Mouse (Mus musculus): ENCODE measurements around the gene Sprr2h. TPM values are rescaled to one million over a fixed set of nuclear protein-coding genes. Genes with fewer than 3 reads are reported as not detected.

Gene Sprr2h
- not detected for total RNA-seq (2021)

DNA sequence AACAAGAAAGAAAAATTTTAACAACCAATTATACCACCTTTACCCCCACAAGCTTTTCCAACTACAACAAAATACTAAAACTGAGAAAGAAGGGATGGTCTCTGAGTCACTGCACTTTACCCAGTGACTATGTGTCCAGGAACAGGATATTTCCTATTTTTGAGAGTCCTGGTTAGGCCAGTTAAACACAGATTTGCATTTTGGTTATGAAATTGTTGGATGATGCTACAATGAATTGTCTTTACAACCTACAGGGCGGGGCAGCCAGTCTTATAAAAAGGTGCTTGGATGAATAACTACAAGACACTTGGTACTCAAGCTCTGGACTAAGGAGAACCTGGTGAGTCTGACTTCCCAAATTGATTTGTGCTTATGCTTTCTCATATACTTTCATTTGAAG is at the start of gene Sprr2h:
Sprr2h (plus strand) TSS at position 301 of the 400 bp plus-strand sequence.
- no peak for DNase-seq (ENCODE audit: extremely low spot score in 1 of 2, low spot score in 2 of 2)
- intact Hi-C loops (cut with DNase I): no loop called here

DNA sequence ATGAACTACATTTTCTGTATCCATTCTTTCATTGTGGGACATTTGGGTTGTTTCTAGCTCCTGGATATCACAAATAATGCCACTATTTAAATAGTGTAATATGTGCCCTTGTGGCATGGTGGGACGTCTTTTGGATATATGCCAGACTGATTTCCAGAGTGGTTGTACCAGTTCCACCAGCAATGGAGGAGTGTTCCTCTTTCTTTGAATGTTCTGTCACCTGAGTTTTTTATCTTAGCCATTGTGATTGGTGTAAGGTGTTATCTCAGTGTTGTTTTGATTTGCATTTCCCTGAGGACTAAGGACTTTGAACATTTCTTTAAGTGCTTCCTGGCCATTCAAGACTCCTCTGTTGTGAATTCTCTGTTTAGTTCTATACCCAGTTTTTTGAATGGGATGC is 49.2 kb upstream of the Sprr2h start:
- intact Hi-C loops (cut with DNase I): no loop called here

DNA sequence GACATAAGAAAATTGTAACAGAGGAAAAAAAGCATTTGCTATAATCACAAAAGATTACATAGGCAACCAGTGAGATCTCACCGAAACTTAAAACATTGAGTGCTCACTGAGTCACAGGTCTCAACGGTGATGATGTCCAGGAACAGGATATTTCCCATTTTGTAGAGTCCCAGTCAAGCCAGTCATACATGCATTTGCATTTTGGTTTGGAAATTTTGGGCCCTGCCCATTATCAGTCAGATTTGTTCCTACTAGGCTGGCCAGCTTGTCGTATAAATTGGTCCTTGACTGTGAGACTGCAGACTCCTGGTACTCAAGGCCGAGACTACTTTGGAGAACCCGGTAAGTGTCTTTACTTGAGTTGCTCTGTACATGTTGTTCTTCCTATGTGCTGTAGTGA is 46.6 kb upstream of the Sprr2h start, which contains the start of gene Sprr2d:
Sprr2d (plus strand) TSS at position 301 of the 400 bp plus-strand sequence.
- no peak for DNase-seq (ENCODE audit: extremely low spot score in 1 of 2, low spot score in 2 of 2)
- intact Hi-C loops (cut with DNase I): no loop called here

More for the DNA sequence above, 49.2 kb upstream of the Sprr2h start:
- DNase-seq (ENCODE audit: extremely low spot score in 1 of 2, low spot score in 2 of 2): no peak

DNA sequence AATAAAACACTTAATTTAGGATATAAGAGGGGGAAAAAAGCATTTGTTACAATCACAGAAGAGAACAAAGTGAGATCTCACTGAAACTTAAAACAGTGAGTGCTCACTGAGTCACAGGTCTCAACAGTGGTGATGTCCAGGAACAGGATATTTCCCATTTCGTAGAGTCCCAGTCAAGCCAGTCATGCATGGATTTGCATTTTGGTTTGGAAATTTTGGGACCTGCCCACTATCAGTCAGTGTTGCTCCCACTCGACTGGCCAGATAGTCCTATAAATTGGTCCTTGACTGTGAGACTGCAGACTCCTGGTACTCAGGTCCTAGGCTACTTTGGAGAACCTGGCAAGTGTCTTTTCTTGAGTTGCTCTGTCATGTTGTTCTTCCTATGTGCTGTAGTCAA is 33.6 kb upstream of the Sprr2h start, which contains the start of gene Sprr2e:
Sprr2e (plus strand) TSS at position 301 of the 400 bp plus-strand sequence.
- DNase-seq (ENCODE audit: extremely low spot score in 1 of 2, low spot score in 2 of 2): no peak
- intact Hi-C loops (cut with DNase I): no loop called here

DNA sequence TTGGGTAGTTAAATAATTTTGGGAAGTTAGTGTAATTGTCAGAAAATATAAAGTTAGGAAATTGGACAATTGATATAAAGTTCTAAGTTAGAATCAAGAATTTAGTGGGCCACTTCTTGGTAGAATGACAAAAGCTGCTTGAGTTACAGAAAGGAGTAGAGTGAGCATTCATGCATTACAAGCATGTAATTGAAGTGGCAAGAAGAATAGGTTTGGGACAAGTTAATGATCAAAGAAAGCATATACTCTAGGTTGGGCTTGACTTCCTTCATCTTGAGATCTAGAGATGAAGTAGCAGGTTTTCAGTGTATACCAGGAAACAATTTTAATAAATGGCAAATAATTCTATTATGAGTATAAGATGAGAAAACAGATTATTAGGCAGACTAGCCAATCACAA is 23.9 kb upstream of the Sprr2h start:
- no peak for DNase-seq (ENCODE audit: extremely low spot score in 1 of 2, low spot score in 2 of 2)
- intact Hi-C loops (cut with DNase I): no loop called here

DNA sequence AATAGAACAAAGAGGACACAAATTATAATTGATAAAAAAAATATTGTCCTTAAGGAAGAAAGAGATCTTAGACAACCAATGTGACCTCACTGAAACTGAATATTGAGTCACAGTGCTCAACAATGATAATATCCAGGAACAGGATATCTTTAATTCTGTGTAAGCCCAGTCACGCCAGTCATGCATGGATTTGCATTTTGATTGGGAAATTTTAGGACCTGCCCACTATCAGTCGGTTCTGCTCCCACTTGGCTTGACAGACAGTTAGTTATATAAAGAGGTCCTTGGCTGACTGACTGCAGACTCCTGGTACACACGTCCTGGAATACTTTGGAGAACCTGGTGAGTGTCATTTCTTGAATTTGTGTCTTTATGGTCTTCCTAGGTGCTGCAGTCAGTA is 20.6 kb upstream of the Sprr2h start, which contains the start of gene Sprr2f:
Sprr2f (plus strand) TSS at position 301 of the 400 bp plus-strand sequence.
- intact Hi-C loops (cut with DNase I): no loop called here
- DNase-seq (ENCODE audit: extremely low spot score in 1 of 2, low spot score in 2 of 2): no peak

DNA sequence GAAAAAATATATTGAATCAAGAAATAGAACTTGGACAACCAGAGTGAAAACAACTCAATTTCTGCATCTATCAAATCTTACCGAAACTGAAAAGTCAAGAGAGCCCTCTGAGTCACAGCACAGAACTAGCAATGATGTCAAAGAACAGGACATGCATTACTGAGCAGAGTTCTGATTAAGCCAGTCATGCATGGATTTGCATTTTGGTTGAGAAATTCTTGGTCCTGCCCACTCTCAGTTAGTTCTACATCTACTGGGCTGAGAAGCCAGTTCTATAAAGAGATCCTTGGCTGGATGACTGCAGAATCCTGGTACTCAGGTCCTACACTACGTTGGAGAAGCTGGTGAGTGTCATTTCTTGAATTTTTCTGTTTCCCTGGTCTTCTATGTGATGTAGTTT is 11.9 kb upstream of the Sprr2h start:
- no peak for DNase-seq (ENCODE audit: extremely low spot score in 1 of 2, low spot score in 2 of 2)
- intact Hi-C loops (cut with DNase I): no loop called here

DNA sequence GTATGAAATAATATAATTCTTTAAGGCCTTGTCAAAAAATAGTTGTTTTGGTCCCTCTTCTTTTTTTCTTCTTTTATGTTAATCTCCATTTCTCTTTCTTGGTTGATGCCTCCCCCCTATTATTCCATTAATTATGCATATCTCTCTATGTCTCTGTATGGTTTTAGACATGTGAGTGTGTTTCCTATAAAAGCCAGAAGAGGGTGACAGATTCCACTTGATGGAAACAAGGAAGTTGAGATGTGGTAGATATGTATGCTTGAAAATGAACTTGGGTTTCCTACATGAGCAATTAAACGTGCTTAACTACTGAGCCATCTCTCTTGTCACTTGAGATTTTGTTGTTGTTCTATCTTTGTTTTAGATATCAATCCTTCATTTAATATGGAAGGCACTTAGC is 8.8 kb downstream of the Sprr2h start:
- intact Hi-C loops (cut with DNase I): no loop called here
- peak in 1 of 2 experiments; percentile 1 for DNase-seq (ENCODE audit: extremely low spot score in 1 of 2, low spot score in 2 of 2)

DNA sequence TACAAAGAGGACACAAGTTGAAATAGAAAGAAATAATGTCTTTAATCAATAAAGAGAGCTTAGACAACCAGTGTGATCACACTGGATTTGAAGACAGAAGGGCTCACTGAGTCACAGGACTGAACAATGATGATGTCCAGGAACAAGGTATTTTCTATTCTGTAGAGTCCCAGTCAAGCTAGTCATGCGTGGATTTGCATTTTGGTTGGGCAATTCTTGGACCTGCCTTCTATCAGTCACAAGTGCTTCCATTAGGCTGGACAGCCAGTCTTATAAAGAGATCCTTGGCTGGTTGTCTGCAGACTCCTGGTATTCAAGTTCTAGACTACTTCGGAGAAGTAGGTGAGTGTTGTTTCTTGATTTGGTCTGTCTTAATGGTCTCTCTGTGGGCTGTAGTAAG is 22.2 kb downstream of the Sprr2h start, which contains the start of gene Sprr2i:
Sprr2i (plus strand) TSS at position 301 of the 400 bp plus-strand sequence.
- intact Hi-C loops (cut with DNase I): no loop called here

DNA sequence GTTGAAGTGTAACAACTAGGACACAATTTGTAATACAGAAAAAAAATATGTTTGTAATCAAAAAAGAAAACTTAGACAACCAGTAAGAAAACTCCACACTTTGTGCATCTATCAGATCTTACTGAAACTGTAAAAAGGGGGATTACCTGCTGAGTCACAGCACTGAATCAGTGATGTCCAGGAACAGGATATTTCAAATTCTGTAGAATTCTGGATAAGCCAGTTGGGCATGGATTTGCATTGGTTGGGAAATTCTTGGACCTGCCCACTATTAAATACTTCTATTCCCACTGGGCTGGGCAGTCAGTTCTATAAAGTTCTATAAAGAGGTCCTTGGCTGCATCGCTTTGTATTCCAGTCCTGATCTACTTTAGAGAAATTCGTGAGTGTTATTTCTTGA is 32.3 kb downstream of the Sprr2h start, which contains the start of gene Sprr2j-ps:
Sprr2j-ps (plus strand) TSS at position 301 of the 400 bp plus-strand sequence.
- no peak for DNase-seq (ENCODE audit: extremely low spot score in 1 of 2, low spot score in 2 of 2)
- intact Hi-C loops (cut with DNase I): no loop called here

More for the DNA sequence above, 22.2 kb downstream of the Sprr2h start, which contains the start of gene Sprr2i:
- DNase-seq (ENCODE audit: extremely low spot score in 1 of 2, low spot score in 2 of 2): no peak

DNA sequence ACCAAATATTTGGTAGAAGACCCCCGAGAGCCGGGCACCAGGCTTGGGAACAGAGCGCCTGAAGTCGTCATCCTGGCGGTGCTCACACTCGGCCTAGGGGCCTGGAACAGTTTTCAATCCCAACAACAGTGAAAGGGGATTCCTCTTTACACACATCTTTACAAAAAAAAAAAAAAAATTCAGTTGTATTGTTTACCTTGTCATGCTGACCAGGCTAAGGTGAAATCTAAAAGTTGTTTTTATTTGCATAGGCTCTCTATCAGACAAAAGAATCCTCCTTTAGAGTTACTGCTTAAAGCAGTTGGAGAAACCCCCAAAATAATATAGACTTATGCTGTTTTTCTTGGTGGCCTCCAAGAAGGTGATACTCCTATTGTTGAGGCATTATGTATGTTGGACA is 43.8 kb downstream of the Sprr2h start, which contains the start of gene Gm9774:
Gm9774 (minus strand) TSS at position 101 of the 400 bp plus-strand sequence.
- no peak for DNase-seq (ENCODE audit: extremely low spot score in 1 of 2, low spot score in 2 of 2)
- intact Hi-C loops (cut with DNase I): no loop called here

DNA sequence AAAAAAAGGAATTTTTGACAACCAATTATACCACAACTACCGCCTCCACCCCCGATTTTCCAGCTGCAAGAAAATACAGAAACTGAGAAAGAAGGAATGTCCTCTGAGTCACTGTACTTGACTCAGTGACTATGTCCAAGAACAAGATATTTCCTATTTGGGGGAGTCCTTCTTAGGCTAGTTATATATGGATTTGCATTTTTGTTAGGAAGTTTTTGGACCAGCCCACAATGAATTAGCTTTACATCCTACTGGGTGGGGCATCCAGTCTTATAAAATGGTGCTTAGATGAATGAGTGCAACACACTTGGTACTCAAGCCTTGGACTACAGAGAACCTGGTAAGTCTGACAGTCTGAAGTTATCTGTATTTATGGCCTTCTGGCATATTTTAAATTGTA is 46.8 kb downstream of the Sprr2h start, which contains the start of gene Sprr2k:
Sprr2k (plus strand) TSS at position 301 of the 400 bp plus-strand sequence.
- DNase-seq (ENCODE audit: extremely low spot score in 1 of 2, low spot score in 2 of 2): no peak
- intact Hi-C loops (cut with DNase I): no loop called here

Other genes starting within 250 kb of the Sprr2h start
- gene Lelp1, start 242.9 kb upstream of the Sprr2h start, total RNA-seq (2021): not detected
- gene Sprr2a1, start 169.9 kb upstream of the Sprr2h start, total RNA-seq (2021): not detected
- not detected for gene Sprr2a2, start 169.8 kb upstream of the Sprr2h start, total RNA-seq (2021)
- not detected for gene Sprr2a3, start 100.3 kb upstream of the Sprr2h start, total RNA-seq (2021)
- gene Sprr2b, start 69.1 kb upstream of the Sprr2h start, total RNA-seq (2021): not detected
- not detected for gene Sprr2d, start 46.5 kb upstream of the Sprr2h start, total RNA-seq (2021)
- not detected for gene Sprr2e, start 33.5 kb upstream of the Sprr2h start, total RNA-seq (2021)
- not detected for gene Sprr2f, start 20.5 kb upstream of the Sprr2h start, total RNA-seq (2021)
- not detected for gene Sprr2i, start 22.3 kb downstream of the Sprr2h start, total RNA-seq (2021)
- not detected for gene Sprr2j-ps, start 32.4 kb downstream of the Sprr2h start, total RNA-seq (2021)
- 1 to 10 TPM; 1.5 to 3.6 TPM for gene Gm9774, start 43.7 kb downstream of the Sprr2h start, total RNA-seq (2021)
- not detected for gene Sprr2k, start 46.9 kb downstream of the Sprr2h start, total RNA-seq (2021)
- not detected for gene Sprr1b, start 53.1 kb downstream of the Sprr2h start, total RNA-seq (2021)
- gene Sprr3, start 73.0 kb downstream of the Sprr2h start, total RNA-seq (2021): not detected
- not detected for gene Sprr1a, start 100.2 kb downstream of the Sprr2h start, total RNA-seq (2021)
- not detected for gene Sprr4, start 114.8 kb downstream of the Sprr2h start, total RNA-seq (2021)
- gene 2310046K23Rik, start 148.8 kb downstream of the Sprr2h start, total RNA-seq (2021): not detected
- gene Ivl, start 188.1 kb downstream of the Sprr2h start, total RNA-seq (2021): not detected
- not detected for gene Smcp, start 203.3 kb downstream of the Sprr2h start, total RNA-seq (2021)
- gene 2210017I01Rik, start 221.8 kb downstream of the Sprr2h start, total RNA-seq (2021): not detected
- gene Lce6a, start 236.0 kb downstream of the Sprr2h start, total RNA-seq (2021): not detected

Data from left cerebral cortex, postnatal 10 days (tissue).